Mouse (Mus musculus): ENCODE measurements around the gene Wnt2b. TPM values are rescaled to one million over a fixed set of nuclear protein-coding genes. Genes with fewer than 3 reads are reported as not detected.

Gene Wnt2b
- polyA plus RNA-seq, 1 experiment from 2014 or later, result 1.3 TPM

DNA sequence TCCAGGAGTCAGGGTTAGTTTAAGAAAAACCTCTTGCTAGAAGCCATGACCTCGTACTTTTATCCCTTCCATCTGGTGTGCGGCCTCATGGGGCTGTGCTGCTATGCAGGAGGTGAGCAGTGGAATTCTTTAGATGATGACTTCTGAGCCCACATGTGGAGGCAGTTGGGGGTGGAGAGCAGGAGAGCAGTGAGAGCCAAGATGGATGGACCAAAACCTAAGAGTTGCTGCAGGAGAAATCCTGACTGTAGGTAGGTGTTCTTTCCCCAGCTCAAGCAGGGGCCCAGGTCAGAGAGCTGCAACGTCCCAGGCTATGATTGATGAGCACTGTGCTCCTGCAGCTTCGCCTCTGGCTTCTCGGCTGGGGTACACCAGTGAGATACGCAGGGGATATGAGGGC is 21.0 kb downstream of the Wnt2b start:
- Histone ChIP-seq H3K4me1 (peaks cover 57% of the 10 kb centered on the region), H3K27me3 (no peaks in the 10 kb centered on the region), H3K4me2 (no peak overlapping the region), H3K9ac (no peak overlapping the region), H3K9me3 (no peaks in the 10 kb centered on the region), H3K36me3 (peaks cover 11% of the 10 kb centered on the region; the same call in 1 of the 2 replicates), H3K4me3 (no peak overlapping the region), H3K27ac (no peak overlapping the region)
- WGBS, result 52% methylated on average over 6 of the region's 6 CpGs
- ATAC-seq (ENCODE audit: insufficient number of reproducible peaks, insufficient read depth, low FRiP score, low TSS enrichment, low read depth), result no peak

DNA sequence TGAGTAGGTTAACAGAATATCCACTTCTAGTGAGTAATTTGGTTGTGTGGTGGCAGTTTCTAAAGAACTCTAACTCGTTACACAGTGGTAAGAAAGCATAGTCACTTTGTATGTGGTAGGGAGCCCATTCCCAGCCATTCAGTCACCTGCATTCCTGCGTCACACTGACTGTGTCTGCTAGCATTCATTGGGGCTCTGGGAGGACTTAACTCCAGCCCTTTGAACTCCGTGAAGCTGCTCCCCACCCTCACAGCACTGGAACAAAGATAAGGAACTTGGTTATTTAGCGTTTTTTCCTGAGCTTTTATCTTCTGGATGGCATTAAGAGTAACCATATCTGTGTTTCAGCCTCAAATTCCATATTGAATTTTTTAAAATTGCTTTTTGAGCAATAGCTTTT is 23.4 kb downstream of the Wnt2b start:
- no peak overlapping the region for H3K4me3 ChIP-seq
- no peak for ATAC-seq (ENCODE audit: insufficient number of reproducible peaks, insufficient read depth, low FRiP score, low TSS enrichment, low read depth)
- no peak overlapping the region for H3K9ac ChIP-seq
- H3K36me3 ChIP-seq, result peaks cover 20% of the 10 kb centered on the region
- no peaks in the 10 kb centered on the region for H3K27me3 ChIP-seq
- no peaks in the 10 kb centered on the region for H3K9me3 ChIP-seq
- H3K4me2 ChIP-seq, result peak overlapping the region; percentile 14; the same call in 1 of the 2 replicates
- H3K27ac ChIP-seq, result peak overlapping the region; percentile 49
- peaks cover 45% of the 10 kb centered on the region for H3K4me1 ChIP-seq
- 30% methylated on average over 4 of the region's 4 CpGs for WGBS

DNA sequence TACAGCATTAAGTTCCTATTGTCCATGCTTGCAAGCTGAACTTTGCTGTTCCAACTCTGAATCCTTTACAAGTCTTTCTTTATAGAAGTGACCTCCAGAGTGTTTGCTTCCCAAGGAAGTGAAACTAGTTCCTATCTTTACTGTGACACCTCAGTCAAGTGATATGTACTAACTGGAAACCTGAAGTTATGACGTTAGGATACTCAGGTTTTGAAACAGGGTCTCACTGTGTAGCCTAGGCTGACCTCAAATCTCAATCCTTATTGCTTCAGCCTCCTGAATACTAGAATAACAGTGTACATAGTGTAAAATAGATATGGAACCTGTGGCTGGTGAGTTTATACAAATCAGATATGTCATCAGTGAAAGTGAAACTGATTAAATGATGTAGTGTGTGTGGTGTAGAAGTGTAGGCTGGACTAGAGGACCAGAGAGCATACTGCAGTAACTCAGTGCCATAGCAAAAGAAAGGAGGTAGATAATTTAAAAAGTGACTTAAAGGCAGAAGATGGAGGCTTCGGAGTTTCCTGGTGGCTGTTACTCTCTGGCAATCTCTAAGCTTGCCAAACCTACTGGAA is 23.9 kb downstream of the Wnt2b start:
- Histone ChIP-seq H3K4me2 (no peak overlapping the region), H3K27me3 (no peaks in the 10 kb centered on the region), H3K27ac (peak overlapping the region; percentile 49), H3K4me1 (peaks cover 40% of the 10 kb centered on the region), H3K4me3 (no peak overlapping the region), H3K36me3 (peaks cover 20% of the 10 kb centered on the region), H3K9me3 (no peaks in the 10 kb centered on the region), H3K9ac (no peak overlapping the region)
- WGBS, result 75% methylated on average over 2 of the region's 2 CpGs
- ATAC-seq (ENCODE audit: insufficient number of reproducible peaks, insufficient read depth, low FRiP score, low TSS enrichment, low read depth), result no peak

DNA sequence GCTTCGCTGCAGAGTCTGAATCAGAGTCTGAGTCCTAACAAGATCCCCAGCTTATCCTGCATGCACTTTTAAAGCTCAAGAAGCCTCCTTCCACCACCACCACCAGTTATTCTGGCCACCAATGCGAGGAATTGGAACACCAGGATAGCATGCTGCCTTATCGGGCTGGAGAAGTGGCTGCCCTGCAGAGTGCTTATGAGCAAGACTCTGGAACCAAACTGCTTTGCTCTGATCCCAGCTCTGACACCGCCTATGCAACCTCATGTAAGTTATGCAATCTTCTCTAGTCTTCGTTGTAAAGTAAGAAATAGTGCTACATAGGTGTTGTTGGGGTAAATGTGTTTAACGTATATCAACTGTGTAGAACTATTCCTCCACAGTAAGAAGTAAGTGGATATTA is 32.3 kb downstream of the Wnt2b start:
- Histone ChIP-seq H3K4me3 (no peak overlapping the region), H3K4me1 (no peaks in the 10 kb centered on the region), H3K4me2 (no peak overlapping the region), H3K27me3 (no peaks in the 10 kb centered on the region), H3K27ac (no peak overlapping the region), H3K9me3 (no peaks in the 10 kb centered on the region), H3K9ac (no peak overlapping the region), H3K36me3 (peaks cover 28% of the 10 kb centered on the region)
- ATAC-seq (ENCODE audit: insufficient number of reproducible peaks, insufficient read depth, low FRiP score, low TSS enrichment, low read depth), result no peak
- 92% methylated on average over 6 of the region's 6 CpGs for WGBS

DNA sequence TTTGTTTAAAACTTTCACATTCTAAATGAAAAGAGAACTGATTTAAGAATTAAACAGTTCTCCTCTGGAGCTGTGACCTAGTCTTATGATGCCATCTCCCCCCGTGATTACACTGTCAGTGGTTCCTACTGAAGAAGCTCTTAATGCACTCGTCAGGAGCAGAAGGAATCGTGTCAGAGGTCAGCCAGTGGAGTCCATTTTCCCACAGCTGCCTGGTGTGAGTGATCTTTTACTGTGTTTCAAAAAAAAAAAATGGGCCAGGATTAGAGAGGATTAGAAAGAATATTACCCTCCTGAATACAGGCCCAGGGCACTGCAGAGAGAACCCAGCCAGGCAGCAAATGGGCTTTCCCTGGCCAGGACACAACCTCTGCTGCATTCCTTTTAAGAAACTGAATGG is 46.7 kb downstream of the Wnt2b start:
- Histone ChIP-seq H3K4me1 (no peaks in the 10 kb centered on the region), H3K36me3 (peaks cover 10% of the 10 kb centered on the region), H3K27ac (no peak overlapping the region), H3K4me3 (no peak overlapping the region), H3K9me3 (no peaks in the 10 kb centered on the region), H3K4me2 (no peak overlapping the region), H3K27me3 (no peaks in the 10 kb centered on the region), H3K9ac (no peak overlapping the region)
- no peak for ATAC-seq (ENCODE audit: insufficient number of reproducible peaks, insufficient read depth, low FRiP score, low TSS enrichment, low read depth)
- WGBS, result 49% methylated on average over 3 of the region's 3 CpGs

DNA sequence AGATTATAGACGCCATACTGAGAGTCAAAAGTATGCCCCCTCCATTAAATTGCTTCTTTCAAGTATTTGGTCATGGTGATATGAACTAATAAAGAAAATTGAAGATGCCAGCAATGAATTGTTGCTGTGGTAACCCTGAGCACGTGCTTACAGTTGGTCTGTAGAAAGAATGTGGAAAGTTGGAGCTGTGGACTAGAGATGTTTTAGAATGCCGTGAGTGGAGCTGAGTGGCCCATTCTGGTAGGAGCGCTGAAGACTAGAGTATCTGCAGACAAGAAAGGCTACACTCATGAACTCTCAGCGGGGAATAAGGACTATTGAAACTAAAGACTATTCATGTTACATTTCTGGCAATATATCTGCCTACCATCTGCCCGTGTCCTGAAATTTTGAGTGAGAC is 52.5 kb downstream of the Wnt2b start:
- WGBS, result 84% methylated on average over 6 of the region's 6 CpGs
- no peaks in the 10 kb centered on the region for H3K9me3 ChIP-seq
- no peak overlapping the region for H3K27ac ChIP-seq
- no peak overlapping the region for H3K4me3 ChIP-seq
- H3K4me2 ChIP-seq, result no peak overlapping the region
- no peak for ATAC-seq (ENCODE audit: insufficient number of reproducible peaks, insufficient read depth, low FRiP score, low TSS enrichment, low read depth)
- H3K4me1 ChIP-seq, result no peaks in the 10 kb centered on the region
- no peak overlapping the region for H3K9ac ChIP-seq
- no peaks in the 10 kb centered on the region for H3K27me3 ChIP-seq
- H3K36me3 ChIP-seq, result peaks cover 22% of the 10 kb centered on the region

DNA sequence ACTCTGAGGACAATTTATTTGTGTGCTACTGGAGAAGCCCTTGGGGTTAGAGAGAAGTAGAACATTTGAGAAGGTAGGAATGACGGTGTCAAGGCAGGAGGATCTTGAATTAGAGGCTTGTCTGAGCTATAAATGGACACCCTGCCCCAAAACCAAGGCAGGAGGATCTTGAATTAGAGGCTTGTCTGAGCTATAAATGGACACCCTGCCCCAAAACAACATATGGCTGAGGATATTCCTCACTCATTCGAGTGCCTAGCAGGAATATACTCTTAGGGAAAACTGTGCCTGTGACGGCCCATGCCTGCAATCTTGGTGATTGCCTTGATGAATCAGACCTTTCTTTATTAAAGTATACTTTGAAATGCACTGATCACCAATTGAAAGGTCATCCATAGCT is 55.7 kb downstream of the Wnt2b start:
- H3K4me3 ChIP-seq, result no peak overlapping the region
- H3K36me3 ChIP-seq, result peaks cover 26% of the 10 kb centered on the region
- WGBS, result 78% methylated on average over 3 of the region's 3 CpGs
- no peak for ATAC-seq (ENCODE audit: insufficient number of reproducible peaks, insufficient read depth, low FRiP score, low TSS enrichment, low read depth)
- H3K4me1 ChIP-seq, result no peaks in the 10 kb centered on the region
- no peaks in the 10 kb centered on the region for H3K27me3 ChIP-seq
- H3K9me3 ChIP-seq, result no peaks in the 10 kb centered on the region
- no peak overlapping the region for H3K9ac ChIP-seq
- H3K4me2 ChIP-seq, result no peak overlapping the region
- H3K27ac ChIP-seq, result no peak overlapping the region

DNA sequence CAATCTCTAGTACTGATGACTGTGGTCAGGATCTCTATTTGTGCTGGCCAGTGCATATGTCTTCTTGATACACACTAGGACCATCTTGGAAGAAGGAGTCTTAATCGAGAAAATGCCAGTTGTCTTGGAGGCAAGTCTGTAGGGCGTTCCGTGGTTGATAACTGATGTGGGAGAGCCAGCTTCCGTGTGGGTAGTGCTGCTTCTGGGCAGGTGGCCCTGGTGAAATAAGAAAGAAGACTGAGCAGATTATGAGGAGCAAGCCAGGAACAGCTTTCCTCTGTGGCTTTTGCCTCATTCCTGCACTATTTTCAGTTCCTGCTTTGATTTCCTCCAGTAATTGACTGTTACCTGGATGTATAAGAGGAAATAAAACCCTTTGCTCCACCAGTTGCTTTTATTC is 56.3 kb downstream of the Wnt2b start:
- H3K9me3 ChIP-seq, result no peaks in the 10 kb centered on the region
- no peaks in the 10 kb centered on the region for H3K27me3 ChIP-seq
- H3K36me3 ChIP-seq, result peaks cover 24% of the 10 kb centered on the region
- H3K4me2 ChIP-seq, result no peak overlapping the region
- H3K4me3 ChIP-seq, result no peak overlapping the region
- no peaks in the 10 kb centered on the region for H3K4me1 ChIP-seq
- H3K9ac ChIP-seq, result no peak overlapping the region
- WGBS, result 93% methylated on average over 4 of the region's 4 CpGs
- no peak for ATAC-seq (ENCODE audit: insufficient number of reproducible peaks, insufficient read depth, low FRiP score, low TSS enrichment, low read depth)
- no peak overlapping the region for H3K27ac ChIP-seq

DNA sequence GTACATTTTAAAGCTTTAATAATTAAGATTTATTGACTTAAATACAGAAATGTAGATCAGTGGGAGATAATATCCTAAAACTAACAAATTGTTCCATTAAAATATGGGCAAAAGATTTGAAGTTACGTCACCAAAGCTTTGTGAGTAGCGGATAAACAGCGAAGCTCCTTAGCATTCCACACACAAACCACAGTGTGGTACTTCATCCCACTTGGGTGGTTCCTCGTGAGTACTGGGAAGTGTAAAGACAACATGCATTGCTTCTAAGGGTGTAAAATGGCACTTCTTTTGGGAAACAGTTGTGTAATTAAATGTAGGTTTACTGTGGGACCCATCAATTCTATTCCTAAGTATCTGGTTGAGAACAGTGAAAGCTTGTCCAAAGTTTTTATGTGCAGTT is 60.6 kb downstream of the Wnt2b start:
- ATAC-seq (ENCODE audit: insufficient number of reproducible peaks, insufficient read depth, low FRiP score, low TSS enrichment, low read depth), result no peak
- Histone ChIP-seq H3K4me2 (no peak overlapping the region), H3K9ac (no peak overlapping the region), H3K36me3 (peaks cover 45% of the 10 kb centered on the region), H3K4me1 (no peaks in the 10 kb centered on the region), H3K4me3 (no peak overlapping the region), H3K9me3 (no peaks in the 10 kb centered on the region), H3K27me3 (no peaks in the 10 kb centered on the region), H3K27ac (no peak overlapping the region)
- WGBS, result 91% methylated on average over 4 of the region's 4 CpGs

DNA sequence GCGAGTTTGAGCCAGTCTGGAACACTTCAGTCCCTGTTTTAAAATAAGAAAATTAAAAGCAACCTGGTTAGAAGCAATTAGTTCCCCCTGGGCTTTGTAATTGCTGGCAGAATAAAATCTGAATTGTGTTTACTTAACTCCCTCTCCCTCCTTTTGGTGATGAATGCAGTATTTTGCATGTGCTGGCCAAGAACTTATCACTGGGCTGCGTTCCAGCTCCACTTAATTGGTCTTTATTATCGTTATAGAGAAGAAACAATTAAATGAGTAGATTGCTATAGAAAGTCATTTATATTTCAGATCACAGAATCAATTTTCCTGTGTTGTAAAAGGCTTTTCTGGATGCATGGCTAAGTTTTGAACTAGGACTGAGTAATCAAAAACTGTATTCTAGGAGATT is 65.6 kb downstream of the Wnt2b start:
- no peak overlapping the region for H3K27ac ChIP-seq
- WGBS, result 79% methylated on average over 3 of the region's 3 CpGs
- H3K4me3 ChIP-seq, result no peak overlapping the region
- no peaks in the 10 kb centered on the region for H3K9me3 ChIP-seq
- no peak overlapping the region for H3K9ac ChIP-seq
- peaks cover 56% of the 10 kb centered on the region for H3K36me3 ChIP-seq
- no peaks in the 10 kb centered on the region for H3K4me1 ChIP-seq
- H3K27me3 ChIP-seq, result no peaks in the 10 kb centered on the region
- no peak for ATAC-seq (ENCODE audit: insufficient number of reproducible peaks, insufficient read depth, low FRiP score, low TSS enrichment, low read depth)
- no peak overlapping the region for H3K4me2 ChIP-seq

Data from embryonic facial prominence, embryonic 13.5 days (tissue).